19 mouse cellular contexts compared by ENCODE assay signal in the genomic region with DNA sequence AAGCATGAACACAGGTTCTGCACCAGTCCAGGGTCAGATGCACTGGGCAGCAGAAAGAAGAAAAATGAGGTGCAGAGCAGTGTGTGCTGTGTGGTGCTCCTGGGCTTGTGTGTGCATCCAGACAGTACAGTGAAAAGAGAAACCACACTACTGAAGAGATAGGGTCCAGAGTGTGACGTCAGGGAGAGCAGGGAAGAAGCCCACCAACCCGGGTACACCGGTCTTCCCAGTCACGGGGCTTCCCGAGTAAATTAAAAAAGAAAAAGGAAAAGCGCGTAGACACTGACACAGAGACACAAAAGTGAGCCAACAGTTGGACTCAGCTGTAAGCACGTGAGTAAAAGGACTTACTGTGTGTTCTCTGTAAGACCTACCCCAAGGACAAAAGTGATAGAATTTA.
"Had no signal": no experiment of that assay in that cellular context is flagged by ENCODE, and none has a peak within 500 bp of the region (broad histone marks: within the 10 kb centered on the region; RNA-seq: fewer than 3 reads in every experiment).

No protein-coding gene starts in this region.

- H3K27me3 ChIP-seq: midbrain, embryonic 13.5 days; midbrain, embryonic 15.5 days; neural tube, embryonic 13.5 days; neural tube, embryonic 15.5 days had no signal

- H3K9me3 ChIP-seq: midbrain, embryonic 13.5 days; midbrain, embryonic 15.5 days; neural tube, embryonic 13.5 days; neural tube, embryonic 15.5 days had no signal

- DNase-seq: lung, adult 18-20 months; lung, embryonic 14.5 days; lung, postnatal 10 days; lung, postnatal 4 days; retina, postnatal 1 day; right cerebral cortex, adult 18-20 months; right cerebral cortex, postnatal 25 days; right cerebral cortex, postnatal 4 days; spleen, adult 18-20 months; thymus, adult 18-20 months; thymus, postnatal 14 days; thymus, postnatal 36 days had no signal

- H3K4me3 ChIP-seq: midbrain, embryonic 10.5 days; midbrain, embryonic 13.5 days; midbrain, embryonic 15.5 days; myocyte; neural tube, embryonic 13.5 days; neural tube, embryonic 15.5 days had no signal

- ATAC-seq: midbrain, embryonic 13.5 days; midbrain, embryonic 15.5 days had no signal

- H3K9ac ChIP-seq: liver, embryonic 14.5 days; lung, embryonic 14.5 days; midbrain, embryonic 13.5 days; midbrain, embryonic 15.5 days; neural tube, embryonic 13.5 days; neural tube, embryonic 15.5 days had no signal

- H3K27ac ChIP-seq: liver, embryonic 14.5 days; midbrain, embryonic 10.5 days; midbrain, embryonic 13.5 days; midbrain, embryonic 15.5 days; neural tube, embryonic 13.5 days; neural tube, embryonic 15.5 days had no signal

- H3K4me2 ChIP-seq: lung, embryonic 14.5 days; midbrain, embryonic 13.5 days; midbrain, embryonic 15.5 days; neural tube, embryonic 13.5 days; neural tube, embryonic 15.5 days had no signal

- H3K4me1 ChIP-seq: neural tube, embryonic 13.5 days; neural tube, embryonic 15.5 days had no signal

- H3K36me3 ChIP-seq: midbrain, embryonic 10.5 days; midbrain, embryonic 13.5 days; midbrain, embryonic 15.5 days; neural tube, embryonic 13.5 days had no signal
